Mouse (Mus musculus) kidney, postnatal 0 days (tissue): ENCODE measurements around the gene She. TPM values are rescaled to one million over a fixed set of nuclear protein-coding genes. Genes with fewer than 3 reads are reported as not detected.

Source experiments
- ATAC-seq: fragments of 200-750 bp; cut with Nextera tagmentation; replicated peaks from 2 replicates; pipeline ENCODE4 v1.8.0; 2017; ENCODE audit warnings: low read depth, moderate number of reproducible peaks, moderate TSS enrichment, moderate library complexity; ENCODE audit not compliant: low FRiP score
- DNase-seq: peaks from one replicate; pipeline ENCODE4 v3.0.0-alpha.2; 2016; ENCODE audit warnings: low spot score
- H3K27ac ChIP-seq: fragments of 300-500 bp; sonication (generic); 2 replicates; pipeline ENCODE4 v1.5.1; 2014; ENCODE audit warnings: mild to moderate bottlenecking
- H3K27me3 ChIP-seq: fragments of 300-500 bp; sonication (generic); 2 replicates; pipeline ENCODE4 v1.6.1; 2014; ENCODE audit warnings: low read length, mixed read lengths; ENCODE audit not compliant: insufficient read depth
- H3K36me3 ChIP-seq: fragments of 300-500 bp; sonication (generic); 2 replicates; pipeline ENCODE4 v1.6.1; 2014; ENCODE audit warnings: low read length, mixed read lengths; ENCODE audit not compliant: insufficient read depth
- H3K4me1 ChIP-seq: fragments of 300-500 bp; sonication (generic); replicated peaks from 2 replicates; pipeline ENCODE4 v1.6.1; 2014; ENCODE audit warnings: antibody characterized with exemption, low read length, mixed read lengths; ENCODE audit not compliant: insufficient read depth
- H3K4me2 ChIP-seq: fragments of 300-500 bp; sonication (generic); 2 replicates; pipeline ENCODE4 v1.6.1; 2014; ENCODE audit warnings: mild to moderate bottlenecking, low read length, moderate library complexity, mixed read lengths
- H3K4me3 ChIP-seq: fragments of 300-500 bp; sonication (generic); replicated peaks from 2 replicates; pipeline ENCODE4 v1.5.1; 2014; ENCODE audit warnings: low read depth, low read length
- H3K9ac ChIP-seq: fragments of 300-500 bp; sonication (generic); 2 replicates; pipeline ENCODE4 v1.6.1; 2014; ENCODE audit warnings: low read depth, low read length
- H3K9me3 ChIP-seq: fragments of 300-500 bp; sonication (generic); replicated peaks from 2 replicates; pipeline ENCODE4 v1.6.1; 2016; ENCODE audit warnings: low read length, inconsistent platforms, mixed read lengths
- CTCF ChIP-seq: IDR thresholded peaks from 2 replicates; pipeline ENCODE4 v1.5.1; 2016; ENCODE audit warnings: antibody characterized with exemption, low read depth, mild to moderate bottlenecking, moderate library complexity
- WGBS: fragments of 180-500 bp; shearing (Covaris S2); extraction: QIAGEN DNeasy Blood & Tissue Kit; methylation state at CpG from one replicate; pipeline ENCODE4 v1.1.7; 2014; 5-methylcytosine and 5-hydroxymethylcytosine counted together
- polyA plus RNA-seq: library from polyadenylated mRNA; unstranded; fragments of >200 nt; fragmentation: Nextera tagmentation; extraction: Ambion mirVana; gene quantifications from 2 replicates; pipeline ENCODE4 v1.2.1, GENCODE M21; 2015

The She gene
- polyA plus RNA-seq, 1 experiment from 2014 or later, result 5.9 TPM

DNA sequence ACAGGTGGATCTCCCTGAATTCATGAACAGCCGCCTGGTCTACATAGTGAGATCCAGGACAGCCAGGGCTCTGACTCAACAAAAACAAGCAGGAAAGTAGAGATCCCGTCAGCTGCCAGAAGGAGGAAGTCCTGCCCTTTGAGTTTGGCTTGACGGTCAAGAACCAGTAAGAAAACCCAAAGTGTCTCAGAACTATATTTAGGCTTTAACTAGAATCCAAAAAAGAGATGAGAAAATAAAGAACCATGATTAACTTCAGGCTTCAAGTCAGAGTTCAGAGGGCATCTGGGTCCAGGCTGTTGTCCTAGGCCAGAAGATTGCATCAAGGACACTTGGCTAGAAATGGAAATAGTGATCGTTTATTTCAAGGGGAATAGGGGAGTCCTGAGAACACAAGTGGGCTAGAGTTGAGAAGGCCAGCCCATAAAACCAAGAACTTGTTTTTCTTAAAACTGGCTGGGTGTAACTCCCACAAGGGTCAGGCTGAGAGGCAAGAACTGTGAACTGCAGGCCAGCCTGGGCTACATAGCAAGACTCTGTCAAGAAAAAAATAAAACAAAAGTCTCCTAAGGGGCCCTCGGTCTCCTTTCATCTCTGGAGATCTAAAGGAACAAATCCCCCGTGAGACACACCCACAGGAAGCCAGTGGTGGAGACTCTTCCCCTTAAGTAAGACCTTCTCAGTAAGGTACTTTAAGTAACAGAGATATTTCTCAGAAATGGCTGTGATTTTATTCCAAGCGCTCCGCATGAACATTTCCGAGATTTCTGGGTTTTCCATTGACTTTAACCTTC lies 32.7 kb downstream of the She start:
- Histone ChIP-seq H3K9me3 (no peaks in the 10 kb centered on the region), H3K4me3 (no peak overlapping the region), H3K27ac (peak overlapping the region; percentile 3), H3K4me1 (peaks cover 10% of the 10 kb centered on the region; the same call in 1 of the 2 replicates), H3K36me3 (no peaks in the 10 kb centered on the region), H3K4me2 (no peak overlapping the region), H3K9ac (no peak overlapping the region), H3K27me3 (no peaks in the 10 kb centered on the region)
- ATAC-seq (no peak), DNase-seq (peak; percentile 73)
- TF ChIP-seq CTCF, result peak; percentile 50
- WGBS, result 61% methylated on average over 9 of the region's 9 CpGs

GRCm38 (mm10) chr3:89865020-89865419 lies 33.9 kb downstream of the She start:
- ATAC-seq (no peak), DNase-seq (no peak)
- H3K4me2 ChIP-seq, result no peak overlapping the region
- no peaks in the 10 kb centered on the region for H3K9me3 ChIP-seq
- no peaks in the 10 kb centered on the region for H3K36me3 ChIP-seq
- 73% methylated on average over 6 of the region's 6 CpGs for WGBS
- H3K4me1 ChIP-seq, result peaks cover 19% of the 10 kb centered on the region; the same call in 1 of the 2 replicates
- H3K27me3 ChIP-seq, result no peaks in the 10 kb centered on the region
- H3K4me3 ChIP-seq, result no peak overlapping the region
- H3K9ac ChIP-seq, result no peak overlapping the region
- H3K27ac ChIP-seq, result no peak overlapping the region
- TF ChIP-seq CTCF, result no peak

GRCm38 (mm10) chr3:89865764-89866163 lies 34.6 kb downstream of the She start:
- Histone ChIP-seq H3K4me2 (no peak overlapping the region), H3K36me3 (no peaks in the 10 kb centered on the region), H3K27ac (no peak overlapping the region), H3K4me3 (no peak overlapping the region), H3K9ac (no peak overlapping the region), H3K27me3 (no peaks in the 10 kb centered on the region), H3K4me1 (peaks cover 21% of the 10 kb centered on the region), H3K9me3 (no peaks in the 10 kb centered on the region)
- 88% methylated on average over 4 of the region's 4 CpGs for WGBS
- DNase-seq (no peak), ATAC-seq (no peak)
- TF ChIP-seq CTCF, result no peak

DNA sequence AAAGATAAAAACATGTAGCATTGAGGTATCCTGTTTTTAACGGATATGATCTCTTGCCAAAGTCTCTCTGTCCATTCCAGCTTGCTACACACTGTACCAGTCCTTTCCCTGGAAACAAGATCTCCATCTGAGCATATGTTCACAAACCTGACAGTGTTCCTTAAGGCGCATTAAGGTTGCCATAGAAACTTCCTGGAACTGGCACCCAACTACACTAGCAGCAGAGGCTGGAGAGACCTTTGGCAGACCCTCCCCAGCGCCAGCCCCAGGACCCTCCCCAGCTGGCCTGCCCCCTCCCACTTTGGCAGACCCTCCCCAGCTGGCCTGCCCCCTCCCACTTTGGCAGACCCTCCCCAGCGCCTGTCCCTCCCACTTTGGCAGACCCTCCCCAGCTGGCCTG lies 36.5 kb downstream of the She start:
- TF ChIP-seq CTCF, result no peak
- H3K9ac ChIP-seq, result no peak overlapping the region
- H3K4me3 ChIP-seq, result no peak overlapping the region
- ATAC-seq (no peak), DNase-seq (no peak)
- H3K4me2 ChIP-seq, result no peak overlapping the region
- 60% methylated on average over 4 of the region's 4 CpGs for WGBS
- no peaks in the 10 kb centered on the region; the same call in 1 of the 2 replicates for H3K9me3 ChIP-seq
- H3K4me1 ChIP-seq, result peaks cover 27% of the 10 kb centered on the region
- no peaks in the 10 kb centered on the region for H3K27me3 ChIP-seq
- no peak overlapping the region for H3K27ac ChIP-seq
- H3K36me3 ChIP-seq, result no peaks in the 10 kb centered on the region

GRCm38 (mm10) chr3:89868357-89868756 lies 37.2 kb downstream of the She start:
- H3K27me3 ChIP-seq, result no peaks in the 10 kb centered on the region
- TF ChIP-seq CTCF, result no peak
- no peak overlapping the region for H3K4me2 ChIP-seq
- H3K9me3 ChIP-seq, result no peaks in the 10 kb centered on the region; the same call in 1 of the 2 replicates
- 8% methylated on average over 7 of the region's 7 CpGs for WGBS
- H3K4me1 ChIP-seq, result peaks cover 27% of the 10 kb centered on the region
- H3K27ac ChIP-seq, result 0 out of 2 replicates have a peak overlapping the region, but pooled peaks have one; percentile 25
- DNase-seq, result peak; percentile 78
- H3K4me3 ChIP-seq, result no peak overlapping the region
- ATAC-seq, result peak; percentile 25; the same call in 1 of the 2 replicates
- no peaks in the 10 kb centered on the region for H3K36me3 ChIP-seq
- no peak overlapping the region for H3K9ac ChIP-seq

GRCm38 (mm10) chr3:89868956-89869355 lies 37.8 kb downstream of the She start:
- peaks cover 27% of the 10 kb centered on the region for H3K4me1 ChIP-seq
- ATAC-seq (no peak), DNase-seq (no peak)
- 0 out of 2 replicates have a peak overlapping the region, but pooled peaks have one; percentile 25 for H3K27ac ChIP-seq
- H3K4me3 ChIP-seq, result no peak overlapping the region
- H3K27me3 ChIP-seq, result no peaks in the 10 kb centered on the region
- H3K9ac ChIP-seq, result no peak overlapping the region
- no peak for TF ChIP-seq CTCF
- H3K4me2 ChIP-seq, result no peak overlapping the region
- WGBS, result 37% methylated on average over 9 of the region's 9 CpGs
- H3K9me3 ChIP-seq, result no peaks in the 10 kb centered on the region; the same call in 1 of the 2 replicates
- no peaks in the 10 kb centered on the region for H3K36me3 ChIP-seq
